Mouse (Mus musculus) urinary bladder, postnatal 0 days (tissue): ENCODE measurements around the gene Mef2d. TPM values are rescaled to one million over a fixed set of nuclear protein-coding genes. Genes with fewer than 3 reads are reported as not detected.

Experiments
- microRNA-seq: library from miRNA; unstranded; fragments of <30 nt; microRNA quantifications from one replicate; pipeline ENCODE4, GENCODE M21; 2016
- polyA plus RNA-seq: library from polyadenylated mRNA; unstranded; fragments of >200 nt; fragmentation: Nextera tagmentation; extraction: Ambion mirVana; gene quantifications from 2 replicates; pipeline ENCODE4 v1.2.1, GENCODE M21; 2015

Mef2d gene
- 15.1 and 16.4 TPM in 2 replicates for polyA plus RNA-seq

GRCm38 (mm10) chr3:88141787-88142523 lies at the start of gene Mef2d:
Gene Mef2d, plus strand, starts transcription at chr3:88142372.

Small RNAs within 50 kb of the gene (microRNA-seq; reads per million reads assigned to microRNA genes)
- not detected for gene Gm25641
- not detected for gene Mir3093
- gene Mir9-1 = not detected

Other genes starting within 250 kb of the Mef2d start
- gene Hdgf, start 236.1 kb upstream of the Mef2d start, polyA plus RNA-seq = 140 and 155 TPM in 2 replicates
- gene Mrpl24, start 222.9 kb upstream of the Mef2d start, polyA plus RNA-seq = 54.5 and 61.2 TPM in 2 replicates
- 21.2 and 24.4 TPM in 2 replicates for gene Isg20l2, start 212.1 kb upstream of the Mef2d start, polyA plus RNA-seq
- 9.8 and 9.9 TPM in 2 replicates for gene Rrnad1, start 211.7 kb upstream of the Mef2d start, polyA plus RNA-seq
- gene Crabp2, start 193.7 kb upstream of the Mef2d start, polyA plus RNA-seq = 1.9 and 4.4 TPM in 2 replicates
- 6.8 and 7.1 TPM in 2 replicates for gene Nes, start 171.3 kb upstream of the Mef2d start, polyA plus RNA-seq
- 0.04 TPM in 1 of 2 replicates, not detected in the other for gene Bcan, start 142.1 kb upstream of the Mef2d start, polyA plus RNA-seq
- gene Hapln2, start 114.8 kb upstream of the Mef2d start, polyA plus RNA-seq = not detected in 2 replicates
- gene Gpatch4, start 99.3 kb upstream of the Mef2d start, polyA plus RNA-seq = 15.3 and 17.0 TPM in 2 replicates
- gene Naxe, start 83.9 kb upstream of the Mef2d start, polyA plus RNA-seq = 110 and 112 TPM in 2 replicates
- not detected in 2 replicates for gene Ttc24, start 64.1 kb upstream of the Mef2d start, polyA plus RNA-seq
- 3.7 and 4.6 TPM in 2 replicates for gene Iqgap3, start 60.4 kb upstream of the Mef2d start, polyA plus RNA-seq
- gene Rhbg, start 112.3 kb downstream of the Mef2d start, polyA plus RNA-seq = 1.3 and 2.0 TPM in 2 replicates
- gene Gm38392, start 144.8 kb downstream of the Mef2d start, polyA plus RNA-seq = 0.20 and 0.99 TPM in 2 replicates
- 9.2 and 10.0 TPM in 2 replicates for gene Tsacc, start 154.6 kb downstream of the Mef2d start, polyA plus RNA-seq
- 308 and 322 TPM in 2 replicates for gene Cct3, start 154.7 kb downstream of the Mef2d start, polyA plus RNA-seq
- 157 and 169 TPM in 2 replicates for gene Glmp, start 182.7 kb downstream of the Mef2d start, polyA plus RNA-seq
- gene Tmem79, start 193.8 kb downstream of the Mef2d start, polyA plus RNA-seq = 29.9 and 30.1 TPM in 2 replicates
- 25.6 and 28.1 TPM in 2 replicates for gene Smg5, start 193.9 kb downstream of the Mef2d start, polyA plus RNA-seq
- 45.2 and 47.2 TPM in 2 replicates for gene Paqr6, start 222.2 kb downstream of the Mef2d start, polyA plus RNA-seq
- 1.2 and 1.5 TPM in 2 replicates for gene Bglap3, start 230.4 kb downstream of the Mef2d start, polyA plus RNA-seq
- 4.9 and 8.9 TPM in 2 replicates for gene Bglap2, start 236.3 kb downstream of the Mef2d start, polyA plus RNA-seq
- gene Bglap, start 242.1 kb downstream of the Mef2d start, polyA plus RNA-seq = 0.49 TPM in 1 of 2 replicates, not detected in the other